Mouse (Mus musculus) large intestine, adult 2 months (tissue): Measurements from ENCODE around the gene Fam78a. TPM values are rescaled to one million over a fixed set of nuclear protein-coding genes. Genes with fewer than 3 reads are reported as not detected.

Experiments used
- polyA plus RNA-seq: library from polyadenylated mRNA; depleted of rRNA; stranded (reverse); fragments of >200 nt; gene quantifications from 2 replicates; pipeline ENCODE4 v1.2.3, GENCODE M21; 2012; rRNA removed

Fam78a gene
- polyA plus RNA-seq, 1 experiment = 9.8 TPM

Other genes with a start within 250 kb of the Fam78a start
- 0.45 and 0.67 TPM in 2 replicates for gene Fibcd1, start 238.9 kb downstream of the Fam78a start, polyA plus RNA-seq
- 1.2 and 2.6 TPM in 2 replicates for gene Lamc3, start 197.6 kb downstream of the Fam78a start, polyA plus RNA-seq
- 0.58 and 0.87 TPM in 2 replicates for gene Aif1l, start 134.7 kb downstream of the Fam78a start, polyA plus RNA-seq
- gene Nup214, start 110.4 kb downstream of the Fam78a start, polyA plus RNA-seq = 32.7 and 39.2 TPM in 2 replicates
- 1.8 and 2.1 TPM in 2 replicates for gene Plpp7, start 10.7 kb upstream of the Fam78a start, polyA plus RNA-seq
- gene Prrc2b, start 66.2 kb upstream of the Fam78a start, polyA plus RNA-seq = 13.3 and 17.0 TPM in 2 replicates
- 18.8 and 27.7 TPM in 2 replicates for gene Pomt1, start 151.7 kb upstream of the Fam78a start, polyA plus RNA-seq
- gene Uck1, start 175.3 kb upstream of the Fam78a start, polyA plus RNA-seq = 56.3 and 76.8 TPM in 2 replicates
- 26.0 and 30.7 TPM in 2 replicates for gene Golga2, start 202.5 kb upstream of the Fam78a start, polyA plus RNA-seq
- 155 and 159 TPM in 2 replicates for gene Swi5, start 203.2 kb upstream of the Fam78a start, polyA plus RNA-seq